ENCODE assay signal across 8 mouse cellular contexts in genomic region chr14:80269179-80269951, GRCm38 (mm10).
DNase-seq lines count a peak whose midpoint lies in the region; ATAC-seq and TF ChIP-seq lines count a peak whose summit lies in the region.

No protein-coding gene starts in this region.

- H3K79me2 ChIP-seq in MEL (ENCODE audit: control insufficient read depth, insufficient read depth, low read length, poor library complexity), result no peaks in the 10 kb centered on the region

- TF ChIP-seq EP300 in MEL (IDR thresholded peaks at IDR 0.05; ENCODE audit: low read depth in 1 of 2, low read length in 2 of 2), result no peak

- no peak overlapping the region for H3K9ac ChIP-seq in MEL (ENCODE audit: control insufficient read depth, low read depth, low read length, poor library complexity, severe bottlenecking)
- no peak overlapping the region for H3K9ac ChIP-seq in kidney, postnatal 0 days (ENCODE audit: low read depth, low read length)
- H3K9ac ChIP-seq in limb, embryonic 14.5 days (ENCODE audit: low read depth, low read length, severe bottlenecking), result no peak overlapping the region

- TF ChIP-seq POLR2A in MEL (IDR thresholded peaks at IDR 0.05; ENCODE audit: control insufficient read depth in 1 of 2, insufficient read depth in 1 of 2, low read depth in 1 of 2, low read length in 2 of 2, poor library complexity in 1 of 2), result no peak
- no peak for TF ChIP-seq POLR2A in cerebellum, adult 2 months (IDR thresholded peaks at IDR 0.05; ENCODE audit: borderline replicate concordance, insufficient read depth, low read length)
- TF ChIP-seq POLR2A in limb, embryonic 14.5 days (IDR thresholded peaks at IDR 0.05; ENCODE audit: borderline replicate concordance, extremely low read depth, insufficient read depth, insufficient read length), result no peak

- H3K4me3 ChIP-seq in MEL (ENCODE audit: control insufficient read depth in 1 of 2, insufficient read depth in 1 of 2, low read depth in 2 of 2, low read length in 2 of 2), result no peak overlapping the region
- no peak overlapping the region for H3K4me3 ChIP-seq in cerebellum, adult 2 months (replicated peaks; ENCODE audit: insufficient read depth, low read depth, low read length)
- H3K4me3 ChIP-seq in kidney, postnatal 0 days (replicated peaks; ENCODE audit: low read depth, low read length), result no peak overlapping the region
- H3K4me3 ChIP-seq in limb, embryonic 14.5 days (replicated peaks; ENCODE audit: low read length), result no peak overlapping the region

- peak; percentile 60 to 97 (median 67) for TF ChIP-seq CTCF in MEL (IDR thresholded peaks at IDR 0.05 in 2 of 3, conservative IDR thresholded peaks at IDR 0.05 in 1 of 3; ENCODE audit: control insufficient read depth in 1 of 3, insufficient read depth in 1 of 3, low read depth in 2 of 3, low read length in 3 of 3, poor library complexity in 1 of 3, severe bottlenecking in 1 of 3)
- TF ChIP-seq CTCF in cerebellum, adult 2 months (IDR thresholded peaks at IDR 0.05; ENCODE audit: borderline replicate concordance, insufficient read depth, low read depth, low read length), result peak; percentile 47; the same call in 1 of the 2 replicates
- peak; percentile 96 for TF ChIP-seq CTCF in kidney, postnatal 0 days (IDR thresholded peaks at IDR 0.05; ENCODE audit: low read depth)

- no peak overlapping the region for H3K27ac ChIP-seq in MEL (ENCODE audit: control insufficient read depth, low read depth, low read length)
- H3K27ac ChIP-seq in cerebellum, adult 2 months (ENCODE audit: insufficient read depth, low read length), result no peak overlapping the region
- no peak overlapping the region for H3K27ac ChIP-seq in kidney, postnatal 0 days
- H3K27ac ChIP-seq in limb, embryonic 14.5 days (replicated peaks; ENCODE audit: low read depth, low read length), result no peak overlapping the region

- H3K36me3 ChIP-seq in MEL (ENCODE audit: control insufficient read depth in 1 of 2, insufficient read depth in 2 of 2, low read length in 2 of 2), result no peaks in the 10 kb centered on the region
- no peaks in the 10 kb centered on the region for H3K36me3 ChIP-seq in kidney, postnatal 0 days (ENCODE audit: insufficient read depth, low read length)
- no peaks in the 10 kb centered on the region for H3K36me3 ChIP-seq in limb, embryonic 14.5 days (ENCODE audit: control insufficient read depth, insufficient read depth, low read length)

- WGBS in cerebellum, adult 2 months, result 49% methylated on average over 7 of the region's 7 CpGs
- WGBS in kidney, postnatal 0 days, result 58% methylated on average over 7 of the region's 7 CpGs
- WGBS in limb, embryonic 14.5 days, result 47% methylated on average over 7 of the region's 7 CpGs

- no peak; the same call in none of the 2 replicates for TF ChIP-seq RAD21 in MEL (IDR thresholded peaks at IDR 0.05; ENCODE audit: low read depth, low read length)

- no peak overlapping the region for H3K4me2 ChIP-seq in kidney, postnatal 0 days (ENCODE audit: low read length)
- H3K4me2 ChIP-seq in limb, embryonic 14.5 days (replicated peaks; ENCODE audit: low read depth, low read length, severe bottlenecking), result no peak overlapping the region

- H3K27me3 ChIP-seq in MEL (ENCODE audit: control insufficient read depth in 1 of 2, insufficient read depth in 2 of 2, low read length in 2 of 2), result no peaks in the 10 kb centered on the region
- H3K27me3 ChIP-seq in cerebellum, adult 2 months (ENCODE audit: control insufficient read depth, insufficient read depth, low read length), result no peaks in the 10 kb centered on the region
- no peaks in the 10 kb centered on the region for H3K27me3 ChIP-seq in kidney, postnatal 0 days (ENCODE audit: insufficient read depth, low read length)
- H3K27me3 ChIP-seq in limb, embryonic 14.5 days (ENCODE audit: control insufficient read depth, insufficient read depth, low read length), result no peaks in the 10 kb centered on the region

- no peak for ATAC-seq in kidney, postnatal 0 days (replicated peaks; ENCODE audit: low FRiP score, low read depth)
- peak; percentile 62; the same call in 1 of the 2 replicates for ATAC-seq in limb, embryonic 14.5 days (ENCODE audit: low FRiP score, low read depth)

- H3K9me3 ChIP-seq in MEL (replicated peaks; ENCODE audit: insufficient read depth, low read length), result no peaks in the 10 kb centered on the region
- no peaks in the 10 kb centered on the region for H3K9me3 ChIP-seq in kidney, postnatal 0 days (replicated peaks; ENCODE audit: low read length)
- H3K9me3 ChIP-seq in limb, embryonic 14.5 days (ENCODE audit: control insufficient read depth, low read length), result no peaks in the 10 kb centered on the region

- no peaks in the 10 kb centered on the region; a peak in 1 of 4 replicates for H3K4me1 ChIP-seq in MEL (ENCODE audit: control insufficient read depth in 1 of 2, insufficient read depth in 2 of 2, low read length in 2 of 2)
- no peaks in the 10 kb centered on the region for H3K4me1 ChIP-seq in cerebellum, adult 2 months (ENCODE audit: control insufficient read depth, insufficient read depth, low read length)
- H3K4me1 ChIP-seq in kidney, postnatal 0 days (replicated peaks; ENCODE audit: insufficient read depth, low read length), result no peaks in the 10 kb centered on the region
- peaks cover 5% of the 10 kb centered on the region; the same call in 1 of the 2 replicates for H3K4me1 ChIP-seq in limb, embryonic 14.5 days (ENCODE audit: control insufficient read depth, insufficient read depth, low read length)

- peak; percentile 84 for DNase-seq in 416B (ENCODE audit: low read depth)
- peak; percentile 83 for DNase-seq in MEL (ENCODE audit: low read depth, low spot score)
- DNase-seq in cerebellum, adult 2 months, result peak; percentile 68 to 69
- peak; percentile 85 for DNase-seq in forelimb bud, embryonic 11.5 days (ENCODE audit: low read depth, low spot score)
- DNase-seq in kidney, postnatal 0 days (ENCODE audit: low spot score), result peak; percentile 92
- peak; percentile 88 for DNase-seq in limb, embryonic 14.5 days (ENCODE audit: low spot score)
- DNase-seq in retina, postnatal 7 days (ENCODE audit: low read depth, low spot score), result peak; percentile 66
- DNase-seq in T-cell, adult 2 months (ENCODE audit: low spot score), result no peak

TF ChIP-seq in MEL, 35 proteins besides CTCF, POLR2A, EP300 and RAD21:
- TF ChIP-seq SIN3A (IDR thresholded peaks at IDR 0.05; ENCODE audit: low read length) (no peak), POLR2AphosphoS5 (IDR thresholded peaks at IDR 0.05; ENCODE audit: borderline replicate concordance, low read depth, low read length) (no peak), ZMIZ1 (IDR thresholded peaks at IDR 0.05; ENCODE audit: low read depth, low read length) (no peak), ZC3H11A (IDR thresholded peaks at IDR 0.05; ENCODE audit: low read depth, low read length) (peak; percentile 97), MXI1 (IDR thresholded peaks at IDR 0.05; ENCODE audit: low read depth, low read length) (no peak), SMC3 (IDR thresholded peaks at IDR 0.05; ENCODE audit: low read depth, low read length) (peak; percentile 96), ZKSCAN1 (IDR thresholded peaks at IDR 0.05; ENCODE audit: low read depth, low read length) (no peak), MAFK (IDR thresholded peaks at IDR 0.05; ENCODE audit: borderline replicate concordance, low read depth, low read length) (no peak), USF1 (IDR thresholded peaks at IDR 0.05; ENCODE audit: low read depth, low read length) (no peak), TCF12 (IDR thresholded peaks at IDR 0.05; ENCODE audit: low read depth, low read length) (no peak), POLR2AphosphoS2 (IDR thresholded peaks at IDR 0.05; ENCODE audit: low read length) (no peak), MYB (IDR thresholded peaks at IDR 0.05; ENCODE audit: low read depth, low read length) (no peak), CHD1 (IDR thresholded peaks at IDR 0.05; ENCODE audit: low read depth, low read length) (no peak), GABPA (IDR thresholded peaks at IDR 0.05; ENCODE audit: low read depth, low read length) (no peak), GATA1 (IDR thresholded peaks at IDR 0.05; ENCODE audit: low read depth, low read length) (no peak), BHLHE40 (IDR thresholded peaks at IDR 0.05; ENCODE audit: borderline replicate concordance, low read depth, low read length) (peak; percentile 21; the same call in 1 of the 2 replicates), JUND (IDR thresholded peaks at IDR 0.05; ENCODE audit: low read depth, low read length) (no peak), NRF1 (IDR thresholded peaks at IDR 0.05; ENCODE audit: insufficient read depth, low read depth, low read length, poor library complexity, severe bottlenecking) (no peak), ELF1 (IDR thresholded peaks at IDR 0.05; ENCODE audit: low read depth, low read length) (0 out of 2 replicates have a peak, but pooled peaks have one; percentile 23), ETS1 (IDR thresholded peaks at IDR 0.05; ENCODE audit: low read depth, low read length) (no peak), E2F4 (IDR thresholded peaks at IDR 0.05; ENCODE audit: borderline replicate concordance, low read depth, low read length) (no peak), UBTF (IDR thresholded peaks at IDR 0.05; ENCODE audit: borderline replicate concordance, insufficient read depth, low read depth, low read length) (no peak), CHD2 (IDR thresholded peaks at IDR 0.05; ENCODE audit: low read length) (no peak), USF2 (IDR thresholded peaks at IDR 0.05; ENCODE audit: borderline replicate concordance in 1 of 2, insufficient read depth in 1 of 2, low read depth in 1 of 2, low read length in 2 of 2) (no peak), MAZ (IDR thresholded peaks at IDR 0.05; ENCODE audit: low read depth, low read length) (no peak), MYC (IDR thresholded peaks at IDR 0.05; ENCODE audit: low read depth, low read length) (no peak), TBP (IDR thresholded peaks at IDR 0.05; ENCODE audit: low read depth, low read length) (no peak), KAT2A (conservative IDR thresholded peaks at IDR 0.05; ENCODE audit: low read depth, low read length) (no peak)
